Mouse (Mus musculus): ENCODE measurements at regions not wholly inside any gene's neighbourhood (a gene's known extent, or its start where the extent isn't known, plus 50 kb on each side); places are given as distances from the start of the nearest gene placed in this dataset.
A peak's percentile ranks its signal among the peaks of the same experiment; 100 is the strongest.

DNA sequence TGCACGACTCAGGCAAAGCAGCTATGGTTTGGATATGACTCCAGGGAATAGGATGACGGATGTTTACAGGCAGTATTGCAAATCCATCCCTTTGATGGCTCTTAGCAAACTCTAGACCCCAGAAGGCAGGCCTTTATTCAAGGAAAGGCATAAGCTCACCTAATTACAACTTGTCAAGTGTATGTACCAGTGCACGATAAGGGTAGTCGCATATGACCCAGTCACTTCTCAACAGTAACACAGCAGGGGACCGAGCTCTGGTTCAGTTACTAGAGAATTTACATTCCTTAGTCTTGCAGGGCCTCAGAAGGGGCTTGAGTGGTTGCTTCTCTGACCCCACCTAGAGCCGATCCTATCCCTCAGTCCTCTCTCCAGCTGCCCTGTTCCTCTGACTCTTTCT, 342.2 kb downstream of the Kcnrg start:
- H3K9ac ChIP-seq (ENCODE audit: control insufficient read depth, low read depth, low read length, poor library complexity, severe bottlenecking), result no peak overlapping the region
- H3K36me3 ChIP-seq (ENCODE audit: control insufficient read depth in 1 of 2, insufficient read depth in 2 of 2, low read length in 2 of 2), result no peaks in the 10 kb centered on the region
- no peaks in the 10 kb centered on the region; a peak in 2 of 4 replicates for H3K27me3 ChIP-seq (ENCODE audit: control insufficient read depth in 1 of 2, insufficient read depth in 2 of 2, low read length in 2 of 2)
- no peak for DNase-seq (ENCODE audit: low read depth, low spot score)
- H3K79me2 ChIP-seq (ENCODE audit: control insufficient read depth, insufficient read depth, low read length, poor library complexity), result no peaks in the 10 kb centered on the region
- H3K27ac ChIP-seq (ENCODE audit: control insufficient read depth, low read depth, low read length), result no peak overlapping the region
- no peak for TF ChIP-seq ELF1 (IDR thresholded peaks at IDR 0.05; ENCODE audit: low read depth, low read length)
- no peak for TF ChIP-seq NRF1 (IDR thresholded peaks at IDR 0.05; ENCODE audit: insufficient read depth, low read depth, low read length, poor library complexity, severe bottlenecking)
- TF ChIP-seq MYC (IDR thresholded peaks at IDR 0.05; ENCODE audit: low read depth, low read length), result no peak
- no peaks in the 10 kb centered on the region for H3K4me1 ChIP-seq (ENCODE audit: control insufficient read depth in 1 of 2, insufficient read depth in 2 of 2, low read length in 2 of 2)
- H3K9me3 ChIP-seq (replicated peaks; ENCODE audit: insufficient read depth, low read length), result no peaks in the 10 kb centered on the region
- no peak overlapping the region for H3K4me3 ChIP-seq (ENCODE audit: control insufficient read depth in 1 of 2, insufficient read depth in 1 of 2, low read depth in 2 of 2, low read length in 2 of 2)

DNA sequence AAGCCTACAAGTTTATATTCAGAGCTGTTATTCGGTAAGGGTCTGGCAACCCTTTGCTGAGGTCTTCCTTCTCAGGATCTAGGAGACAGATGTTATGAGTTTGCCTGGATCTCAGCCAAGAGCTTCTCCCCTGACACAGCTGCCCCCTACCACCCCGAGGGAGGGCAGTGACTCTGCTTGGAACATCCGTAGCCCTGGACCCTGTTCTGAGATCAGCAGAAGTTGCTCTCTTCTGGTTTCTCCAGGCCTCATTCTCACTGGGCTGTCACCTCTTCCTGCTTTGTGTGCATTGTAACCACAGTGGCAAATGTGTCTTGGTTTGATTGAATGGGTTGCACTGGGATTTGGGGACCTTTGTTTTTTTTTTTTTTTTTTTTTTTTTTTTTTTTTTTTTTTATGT, 342.4 kb upstream of the Rnaseh2b start:
- Histone ChIP-seq H3K36me3 (ENCODE audit: control insufficient read depth in 1 of 2, insufficient read depth in 2 of 2, low read length in 2 of 2) (no peaks in the 10 kb centered on the region), H3K79me2 (ENCODE audit: control insufficient read depth, insufficient read depth, low read length, poor library complexity) (no peaks in the 10 kb centered on the region), H3K4me3 (ENCODE audit: control insufficient read depth in 1 of 2, insufficient read depth in 1 of 2, low read depth in 2 of 2, low read length in 2 of 2) (no peak overlapping the region), H3K27ac (ENCODE audit: control insufficient read depth, low read depth, low read length) (no peak overlapping the region), H3K27me3 (ENCODE audit: control insufficient read depth in 1 of 2, insufficient read depth in 2 of 2, low read length in 2 of 2) (no peaks in the 10 kb centered on the region; a peak in 2 of 4 replicates), H3K9ac (ENCODE audit: control insufficient read depth, low read depth, low read length, poor library complexity, severe bottlenecking) (no peak overlapping the region), H3K9me3 (replicated peaks; ENCODE audit: insufficient read depth, low read length) (no peaks in the 10 kb centered on the region), H3K4me1 (ENCODE audit: control insufficient read depth in 1 of 2, insufficient read depth in 2 of 2, low read length in 2 of 2) (no peaks in the 10 kb centered on the region)
- DNase-seq (ENCODE audit: low read depth, low spot score), result no peak
- TF ChIP-seq ZNF384 (IDR thresholded peaks at IDR 0.05; ENCODE audit: low read depth, low read length) (0 out of 2 replicates have a peak, but pooled peaks have one; percentile 13), TAL1 (IDR thresholded peaks at IDR 0.05; ENCODE audit: low read length) (no peak)

DNA sequence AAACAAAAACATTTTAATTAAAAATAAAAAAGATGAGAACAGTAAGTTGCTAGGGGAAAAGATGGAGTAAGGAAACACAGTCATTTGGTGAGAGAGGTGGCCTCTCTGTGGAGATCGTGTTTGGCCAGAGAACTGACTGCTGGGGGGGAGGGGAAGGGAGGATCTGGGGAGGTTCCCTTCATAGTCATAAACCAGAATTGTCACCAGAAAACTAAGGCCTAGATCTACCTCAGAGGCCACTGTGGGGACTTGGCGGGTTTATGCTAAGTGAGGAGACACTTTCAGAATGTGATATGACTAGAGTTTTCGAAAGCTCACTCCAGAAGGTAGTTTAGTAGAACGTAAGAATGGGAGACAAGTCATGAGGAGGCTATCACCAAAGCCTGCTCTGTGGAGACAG, 339.4 kb upstream of the Rnaseh2b start:
- DNase-seq (ENCODE audit: low read depth, low spot score), result no peak
- H3K79me2 ChIP-seq (ENCODE audit: control insufficient read depth, insufficient read depth, low read length, poor library complexity), result no peaks in the 10 kb centered on the region

More for the DNA sequence above, 339.4 kb upstream of the Rnaseh2b start:
- Histone ChIP-seq H3K27ac (ENCODE audit: control insufficient read depth, low read depth, low read length) (no peak overlapping the region), H3K9me3 (replicated peaks; ENCODE audit: insufficient read depth, low read length) (no peaks in the 10 kb centered on the region), H3K9ac (ENCODE audit: control insufficient read depth, low read depth, low read length, poor library complexity, severe bottlenecking) (no peak overlapping the region), H3K36me3 (ENCODE audit: control insufficient read depth in 1 of 2, insufficient read depth in 2 of 2, low read length in 2 of 2) (no peaks in the 10 kb centered on the region), H3K27me3 (ENCODE audit: control insufficient read depth in 1 of 2, insufficient read depth in 2 of 2, low read length in 2 of 2) (peaks cover 0 to 1% of the 10 kb centered on the region in 2 experiments; a peak in 3 of 4 replicates), H3K4me1 (ENCODE audit: control insufficient read depth in 1 of 2, insufficient read depth in 2 of 2, low read length in 2 of 2) (no peaks in the 10 kb centered on the region), H3K4me3 (ENCODE audit: control insufficient read depth in 1 of 2, insufficient read depth in 1 of 2, low read depth in 2 of 2, low read length in 2 of 2) (no peak overlapping the region)
- no peak for TF ChIP-seq TCF12 (IDR thresholded peaks at IDR 0.05; ENCODE audit: low read depth, low read length)
- no peak for TF ChIP-seq EP300 (IDR thresholded peaks at IDR 0.05; ENCODE audit: low read depth in 1 of 2, low read length in 2 of 2)
- no peak for TF ChIP-seq MYC (IDR thresholded peaks at IDR 0.05; ENCODE audit: low read depth, low read length)
- TF ChIP-seq RAD21 (IDR thresholded peaks at IDR 0.05; ENCODE audit: low read depth, low read length), result no peak
- no peak for TF ChIP-seq KAT2A (conservative IDR thresholded peaks at IDR 0.05; ENCODE audit: low read depth, low read length)
- no peak for TF ChIP-seq POLR2A (IDR thresholded peaks at IDR 0.05; ENCODE audit: control insufficient read depth in 1 of 2, insufficient read depth in 1 of 2, low read depth in 1 of 2, low read length in 2 of 2, poor library complexity in 1 of 2)
- no peak for TF ChIP-seq ZC3H11A (IDR thresholded peaks at IDR 0.05; ENCODE audit: low read depth, low read length)
- no peak for TF ChIP-seq CHD2 (IDR thresholded peaks at IDR 0.05; ENCODE audit: low read length)
- TF ChIP-seq MEF2A (IDR thresholded peaks at IDR 0.05; ENCODE audit: extremely low read depth, insufficient replicate concordance, low read depth, low read length, poor library complexity, severe bottlenecking), result no peak
- TF ChIP-seq ZMIZ1 (IDR thresholded peaks at IDR 0.05; ENCODE audit: low read depth, low read length), result no peak
- no peak for TF ChIP-seq CTCF (IDR thresholded peaks at IDR 0.05 in 2 of 3, conservative IDR thresholded peaks at IDR 0.05 in 1 of 3; ENCODE audit: control insufficient read depth in 1 of 3, insufficient read depth in 1 of 3, low read depth in 2 of 3, low read length in 3 of 3, poor library complexity in 1 of 3, severe bottlenecking in 1 of 3)
- no peak for TF ChIP-seq USF1 (IDR thresholded peaks at IDR 0.05; ENCODE audit: low read depth, low read length)
- no peak for TF ChIP-seq TAL1 (IDR thresholded peaks at IDR 0.05; ENCODE audit: low read length)
- TF ChIP-seq MYB (IDR thresholded peaks at IDR 0.05; ENCODE audit: low read depth, low read length), result no peak
- no peak for TF ChIP-seq RCOR1 (IDR thresholded peaks at IDR 0.05; ENCODE audit: low read depth, low read length)
- no peak for TF ChIP-seq SMC3 (IDR thresholded peaks at IDR 0.05; ENCODE audit: low read depth, low read length)

Data from MEL (cell line).